9 mouse cellular contexts compared by ENCODE assay signal in the genomic region with DNA sequence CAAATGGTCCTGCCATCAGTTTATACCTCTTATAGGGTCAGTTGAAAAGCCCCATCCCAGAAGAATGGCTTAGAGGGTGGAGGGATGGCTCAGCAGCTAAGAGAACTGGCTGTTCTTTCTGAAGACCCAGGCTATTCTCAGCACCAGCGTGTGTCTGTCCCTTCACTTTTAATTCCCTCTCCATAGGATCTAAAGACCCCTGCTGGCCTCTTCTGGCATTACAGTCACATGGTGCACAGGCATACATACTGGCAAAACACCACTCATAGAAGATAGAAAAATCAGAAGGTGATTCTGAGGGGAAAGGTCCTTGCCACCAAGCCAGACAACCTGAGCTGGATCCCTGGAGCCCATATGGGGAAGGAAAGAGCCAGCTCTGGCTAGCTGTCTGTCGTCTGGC. TPM values are rescaled to one million over a fixed set of nuclear protein-coding genes. Genes with fewer than 3 reads are reported as not detected.
A peak's percentile ranks its signal among the peaks of the same experiment; 100 is the strongest.
DNase-seq lines count a peak whose midpoint lies in the region; ATAC-seq and TF ChIP-seq lines count a peak whose summit lies in the region.
"Had no signal": no experiment of that assay in that cellular context is flagged by ENCODE, and none has a peak within 500 bp of the region (broad histone marks: within the 10 kb centered on the region; RNA-seq: fewer than 3 reads in every experiment).

No protein-coding gene starts in this region.

- H3K4me1 ChIP-seq in forebrain, embryonic 10.5 days = no peaks in the 10 kb centered on the region
- 0 out of 2 replicates have a peak, but pooled peaks cover 2% of the 10 kb centered on the region for H3K4me1 ChIP-seq in forebrain, embryonic 15.5 days
- no peaks in the 10 kb centered on the region for H3K4me1 ChIP-seq in kidney, adult 2 months (ENCODE audit: control insufficient read depth, insufficient read depth, low read length)

- no peaks in the 10 kb centered on the region for H3K36me3 ChIP-seq in forebrain, embryonic 10.5 days (replicated peaks)
- no peaks in the 10 kb centered on the region for H3K36me3 ChIP-seq in forebrain, embryonic 15.5 days
- H3K36me3 ChIP-seq in kidney, adult 2 months (ENCODE audit: control insufficient read depth, insufficient read depth, low read length) = no peaks in the 10 kb centered on the region

- H3K27me3 ChIP-seq in forebrain, embryonic 10.5 days (ENCODE audit: poor library complexity, severe bottlenecking) = no peaks in the 10 kb centered on the region
- no peaks in the 10 kb centered on the region for H3K27me3 ChIP-seq in forebrain, embryonic 15.5 days
- no peaks in the 10 kb centered on the region for H3K27me3 ChIP-seq in kidney, adult 2 months (replicated peaks; ENCODE audit: control insufficient read depth, insufficient read depth, low read length)
- H3K27me3 ChIP-seq: heart, embryonic 13.5 days had no signal

- no peak overlapping the region for H3K27ac ChIP-seq in forebrain, embryonic 10.5 days
- no peak overlapping the region for H3K27ac ChIP-seq in forebrain, embryonic 15.5 days (replicated peaks)
- no peak overlapping the region for H3K27ac ChIP-seq in kidney, adult 2 months (ENCODE audit: insufficient read depth, low read depth, low read length)

- no peak for TF ChIP-seq POLR2A in kidney, adult 2 months (IDR thresholded peaks at IDR 0.05; ENCODE audit: low read depth, low read length)

- DNase-seq in forebrain, embryonic 10.5 days (ENCODE audit: extremely low spot score, low spot score) = peak; percentile 42
- peak; percentile 59 for DNase-seq in right cerebral cortex, postnatal 14 days
- DNase-seq in right cerebral cortex, postnatal 25 days = no peak
- peak; percentile 38 to 69 for DNase-seq in cerebellum, postnatal 25 days
- DNase-seq in kidney, adult 2 months = peak; percentile 61
- DNase-seq in mesoderm, embryonic 11.5 days (ENCODE audit: low read depth, low spot score) = peak; percentile 66
- DNase-seq in thymus, postnatal 36 days = peak; percentile 52 to 63

- H3K9ac ChIP-seq in forebrain, embryonic 15.5 days (replicated peaks) = no peak overlapping the region

- no peak overlapping the region for H3K4me2 ChIP-seq in forebrain, embryonic 15.5 days (replicated peaks)
- H3K4me2 ChIP-seq: heart, embryonic 13.5 days had no signal

- WGBS in forebrain, embryonic 10.5 days = 42% methylated on average over 2 of the region's 2 CpGs
- WGBS in forebrain, embryonic 15.5 days = 49% methylated on average over 2 of the region's 2 CpGs
- WGBS in kidney, adult 2 months = 52% methylated on average over 2 of the region's 2 CpGs

- ATAC-seq in forebrain, embryonic 15.5 days (replicated peaks) = no peak

- TF ChIP-seq CTCF in kidney, adult 2 months (conservative IDR thresholded peaks at IDR 0.05; ENCODE audit: insufficient read depth, insufficient read length, low read depth, low read length) = peak; percentile 45

- no peaks in the 10 kb centered on the region for H3K9me3 ChIP-seq in forebrain, embryonic 10.5 days
- H3K9me3 ChIP-seq in forebrain, embryonic 15.5 days = no peaks in the 10 kb centered on the region
- H3K9me3 ChIP-seq: heart, embryonic 13.5 days had no signal

- no peak overlapping the region for H3K4me3 ChIP-seq in forebrain, embryonic 10.5 days
- H3K4me3 ChIP-seq in forebrain, embryonic 15.5 days = no peak overlapping the region
- no peak overlapping the region for H3K4me3 ChIP-seq in kidney, adult 2 months (ENCODE audit: insufficient read depth, low read depth, low read length)
- H3K4me3 ChIP-seq: heart, embryonic 13.5 days had no signal

RNA-seq across cellular contexts. Expression of a gene that starts 41.2 kb away (rescaled TPM):
- 80.8 and 84.0 TPM in 2 replicates for polyA plus RNA-seq in forebrain, embryonic 10.5 days (2016; fragmentation: Nextera tagmentation; extraction: Ambion mirVana)
- 50.5 and 50.9 TPM in 2 replicates for polyA plus RNA-seq in forebrain, embryonic 15.5 days (2015; fragmentation: Nextera tagmentation; extraction: Ambion mirVana)
- polyA plus RNA-seq in kidney, adult 2 months (2012; rRNA removed) = 49.8 and 54.6 TPM in 2 replicates

RNA-seq across cellular contexts. Expression of a gene that starts 41.3 kb away (rescaled TPM):
- 0.05 and 0.09 TPM in 2 replicates for polyA plus RNA-seq in forebrain, embryonic 10.5 days (2016; fragmentation: Nextera tagmentation; extraction: Ambion mirVana)
- 6.6 TPM in 2 replicates for polyA plus RNA-seq in forebrain, embryonic 15.5 days (2015; fragmentation: Nextera tagmentation; extraction: Ambion mirVana)
- polyA plus RNA-seq in kidney, adult 2 months (2012; rRNA removed) = 0.72 and 0.81 TPM in 2 replicates
